Mouse (Mus musculus) small intestine, adult 2 months (tissue): ENCODE results near the gene Tst.

Experiments
- CTCF ChIP-seq: fragments of 200-500 bp; IDR thresholded peaks from 2 replicates; pipeline ENCODE4 v1.5.1; 2012; ENCODE audit warnings: low read depth, mild to moderate bottlenecking, control low read depth, inconsistent platforms, low read length, moderate library complexity, mixed read lengths; ENCODE audit not compliant: insufficient replicate concordance, insufficient read length; ENCODE audit errors: extremely low read depth
- POLR2A ChIP-seq: fragments of 200-500 bp; IDR thresholded peaks from 2 replicates; pipeline ENCODE4 v1.6.1; 2012; ENCODE audit warnings: low read depth, mild to moderate bottlenecking, control low read depth, inconsistent platforms, low read length, moderate library complexity

- TF ChIP-seq CTCF (no peak), POLR2A (no peak)
Observed at GRCm38 (mm10) chr15:78442231-78442630, 36.5 kb upstream of the Tst start.
